Mouse (Mus musculus) small intestine, adult 2 months (tissue): ENCODE data around the gene Metrnl. TPM values are rescaled to one million over a fixed set of nuclear protein-coding genes. Genes with fewer than 3 reads are reported as not detected.
A peak's percentile ranks its signal among the peaks of the same experiment; 100 is the strongest.

Source experiments
- H3K27ac ChIP-seq: fragments of 200-500 bp; 2 replicates; pipeline ENCODE4 v1.5.1; 2012; ENCODE audit warnings: low read depth, low read length, control low read depth, inconsistent platforms; ENCODE audit not compliant: insufficient read depth
- H3K27me3 ChIP-seq: fragments of 200-500 bp; 2 replicates; pipeline ENCODE4 v1.6.1; 2012; ENCODE audit warnings: mild to moderate bottlenecking, moderate library complexity, low read length, inconsistent platforms; ENCODE audit not compliant: control insufficient read depth, insufficient read depth
- H3K36me3 ChIP-seq: fragments of 200-500 bp; 2 replicates; pipeline ENCODE4 v1.6.1; 2012; ENCODE audit warnings: mild to moderate bottlenecking, low read length, control low read depth, inconsistent platforms; ENCODE audit not compliant: control insufficient read depth, insufficient read depth
- H3K4me1 ChIP-seq: fragments of 200-500 bp; 2 replicates; pipeline ENCODE4 v1.6.1; 2012; ENCODE audit warnings: low read length, inconsistent platforms, mixed read lengths; ENCODE audit not compliant: control insufficient read depth, insufficient read depth, insufficient read length
- H3K4me3 ChIP-seq: fragments of 200-500 bp; 2 replicates; pipeline ENCODE4 v1.5.1; 2012; ENCODE audit warnings: low read depth, mild to moderate bottlenecking, control low read depth, inconsistent platforms, low read length, moderate library complexity
- CTCF ChIP-seq: fragments of 200-500 bp; IDR thresholded peaks from 2 replicates; pipeline ENCODE4 v1.5.1; 2012; ENCODE audit warnings: low read depth, mild to moderate bottlenecking, control low read depth, inconsistent platforms, low read length, moderate library complexity, mixed read lengths; ENCODE audit not compliant: insufficient replicate concordance, insufficient read length; ENCODE audit errors: extremely low read depth
- POLR2A ChIP-seq: fragments of 200-500 bp; IDR thresholded peaks from 2 replicates; pipeline ENCODE4 v1.6.1; 2012; ENCODE audit warnings: low read depth, mild to moderate bottlenecking, control low read depth, inconsistent platforms, low read length, moderate library complexity
- WGBS: fragments of 180-500 bp; shearing (Covaris S2); methylation state at CpG from one replicate; pipeline ENCODE4 v1.1.7; 2018; 5-methylcytosine and 5-hydroxymethylcytosine counted together
- polyA plus RNA-seq: library from polyadenylated mRNA; depleted of rRNA; stranded (reverse); fragments of >200 nt; gene quantifications from 2 replicates; pipeline ENCODE4 v1.2.3, GENCODE M21; 2012

The Metrnl gene
- polyA plus RNA-seq, 1 experiment: 219 TPM

GRCm38 (mm10) chr11:121702111-121702894, 959 bp downstream of the Metrnl start:
- under 1% methylated on average over 69 of the region's 69 CpGs for WGBS
- no peak for TF ChIP-seq CTCF
- peak; percentile 94 for TF ChIP-seq POLR2A
- Histone ChIP-seq H3K36me3 (peaks cover 1% of the 10 kb centered on the region; the same call in 1 of the 2 replicates), H3K27me3 (no peaks in the 10 kb centered on the region), H3K4me1 (peaks cover 27% of the 10 kb centered on the region), H3K4me3 (peak overlapping the region; percentile 91), H3K27ac (peak overlapping the region; percentile 91)

DNA sequence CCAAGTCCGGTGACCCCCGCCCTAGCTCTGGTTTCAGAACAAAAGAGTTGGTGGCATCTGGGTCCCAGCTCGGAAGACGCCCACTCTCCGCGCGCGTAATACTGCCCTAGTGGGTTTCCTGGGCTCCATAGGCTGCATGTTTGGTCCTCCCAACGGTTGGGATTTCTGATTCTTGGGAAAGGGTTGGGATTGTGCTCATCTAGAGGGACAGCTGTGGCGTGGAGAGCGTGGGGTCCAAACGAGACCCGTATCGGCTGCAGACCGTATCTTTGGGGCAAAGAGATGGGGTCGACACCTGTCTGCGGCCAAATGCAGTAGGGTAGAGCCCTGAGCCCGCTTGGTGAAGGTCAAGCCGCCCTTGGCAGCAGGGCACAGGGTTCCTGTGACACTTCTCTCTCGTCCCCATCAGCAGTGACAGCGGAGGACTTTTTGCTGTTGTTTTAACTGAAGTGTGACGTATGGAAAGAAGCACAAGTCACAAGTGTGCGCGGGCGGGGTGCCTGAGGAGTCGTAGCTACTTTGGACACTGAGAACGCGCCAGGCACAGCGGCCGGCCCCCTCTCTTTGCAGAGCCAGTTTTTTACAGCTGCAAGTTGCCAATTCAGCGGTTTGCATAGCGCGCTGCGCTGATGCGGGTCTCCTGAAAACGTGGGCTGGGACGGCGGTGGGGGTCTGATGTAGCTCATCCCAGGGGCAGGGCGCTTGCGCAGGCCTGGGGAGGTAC, 1.7 kb downstream of the Metrnl start:
- Histone ChIP-seq H3K4me1 (peaks cover 30% of the 10 kb centered on the region), H3K4me3 (peak overlapping the region; percentile 91), H3K27me3 (no peaks in the 10 kb centered on the region), H3K27ac (peak overlapping the region; percentile 91), H3K36me3 (peaks cover 7% of the 10 kb centered on the region)
- under 1% methylated on average over 40 of the region's 40 CpGs for WGBS
- TF ChIP-seq CTCF (no peak), POLR2A (no peak)

- WGBS: 6% methylated on average over 16 of the region's 16 CpGs
- Histone ChIP-seq H3K4me3 (peak overlapping the region; percentile 91), H3K27me3 (no peaks in the 10 kb centered on the region), H3K4me1 (peaks cover 30% of the 10 kb centered on the region), H3K36me3 (peaks cover 12% of the 10 kb centered on the region), H3K27ac (peak overlapping the region; percentile 91)
- TF ChIP-seq CTCF (no peak), POLR2A (no peak)
These were observed 2.4 kb downstream of the Metrnl start for GRCm38 (mm10) chr11:121703619-121704215.

DNA sequence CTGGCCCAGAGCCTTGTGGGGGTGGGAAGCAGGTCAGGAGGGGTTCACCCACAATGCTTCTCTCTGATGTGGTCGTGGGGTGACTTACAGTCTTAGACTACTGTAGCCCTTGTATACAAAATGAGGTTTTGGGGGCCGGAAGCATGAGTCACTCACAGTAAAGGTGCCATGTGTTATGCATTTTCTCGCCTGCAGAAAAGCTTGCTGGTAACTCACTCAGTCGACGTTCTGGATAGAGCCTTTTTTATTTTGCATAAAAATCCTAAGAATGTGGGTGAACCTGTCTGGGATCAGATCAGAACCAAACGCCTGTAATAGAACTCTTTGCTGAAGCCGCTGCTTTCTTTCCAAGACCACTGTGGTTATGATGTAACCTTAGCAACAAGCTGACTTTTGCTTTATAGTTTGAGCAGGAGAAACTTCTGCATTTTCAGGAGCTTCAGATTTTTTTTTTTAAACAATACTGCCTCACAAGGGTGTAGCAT, 5.2 kb downstream of the Metrnl start:
- 32% methylated on average over 7 of the region's 7 CpGs for WGBS
- peaks cover 36% of the 10 kb centered on the region for H3K4me1 ChIP-seq
- H3K36me3 ChIP-seq: peaks cover 26% of the 10 kb centered on the region
- H3K27me3 ChIP-seq: no peaks in the 10 kb centered on the region
- no peak for TF ChIP-seq CTCF
- no peak for TF ChIP-seq POLR2A
- no peak overlapping the region for H3K27ac ChIP-seq
- H3K4me3 ChIP-seq: no peak overlapping the region

DNA sequence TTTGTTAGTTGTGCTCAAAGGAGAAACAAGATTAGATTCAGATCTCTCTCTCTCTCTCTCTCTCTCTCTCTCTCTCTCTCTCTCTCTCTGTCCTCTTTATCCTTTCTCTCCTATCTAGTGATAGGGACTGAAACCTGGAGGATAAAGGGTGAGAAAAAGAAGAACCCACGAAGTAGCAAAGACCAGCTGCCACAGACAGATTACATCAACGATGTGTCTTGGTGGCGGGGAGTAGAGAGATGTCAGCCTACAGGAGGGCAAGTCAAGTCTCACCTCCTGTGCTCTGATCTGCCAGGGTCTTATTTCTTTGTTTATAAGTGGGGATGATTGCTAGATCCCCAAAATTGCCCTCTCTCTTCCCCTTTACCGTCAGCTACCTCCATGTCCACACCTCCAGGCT, 7.9 kb downstream of the Metrnl start:
- H3K36me3 ChIP-seq: peaks cover 33% of the 10 kb centered on the region
- TF ChIP-seq CTCF (no peak), POLR2A (no peak)
- WGBS: 82% methylated on average over 4 of the region's 4 CpGs
- no peak overlapping the region for H3K4me3 ChIP-seq
- no peak overlapping the region for H3K27ac ChIP-seq
- peaks cover 49% of the 10 kb centered on the region for H3K4me1 ChIP-seq
- no peaks in the 10 kb centered on the region for H3K27me3 ChIP-seq

DNA sequence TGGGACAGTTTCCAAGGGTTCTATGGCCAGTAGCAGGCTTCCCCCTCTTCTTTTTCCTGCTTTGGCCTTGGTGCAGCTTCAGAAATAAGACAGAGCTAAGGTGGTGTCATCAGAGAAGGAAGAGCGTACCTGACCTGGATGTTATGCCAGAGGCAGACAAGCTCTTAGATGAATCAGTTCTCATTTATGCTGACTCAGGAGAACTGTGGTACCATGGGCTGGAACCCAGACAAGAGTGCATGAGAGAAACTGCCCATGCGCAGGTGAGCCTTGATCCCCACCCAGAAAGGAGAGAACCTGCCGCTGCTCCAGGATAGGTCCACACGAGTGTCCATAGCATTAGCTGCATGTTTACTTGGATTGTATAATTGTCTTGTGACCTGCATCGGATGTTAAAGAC, 8.9 kb downstream of the Metrnl start:
- H3K27me3 ChIP-seq: no peaks in the 10 kb centered on the region
- no peak overlapping the region for H3K4me3 ChIP-seq
- TF ChIP-seq CTCF: no peak
- peaks cover 51% of the 10 kb centered on the region for H3K4me1 ChIP-seq
- WGBS: 88% methylated on average over 5 of the region's 5 CpGs
- peaks cover 41% of the 10 kb centered on the region for H3K36me3 ChIP-seq
- H3K27ac ChIP-seq: peak overlapping the region; percentile 11; the same call in 1 of the 2 replicates

DNA sequence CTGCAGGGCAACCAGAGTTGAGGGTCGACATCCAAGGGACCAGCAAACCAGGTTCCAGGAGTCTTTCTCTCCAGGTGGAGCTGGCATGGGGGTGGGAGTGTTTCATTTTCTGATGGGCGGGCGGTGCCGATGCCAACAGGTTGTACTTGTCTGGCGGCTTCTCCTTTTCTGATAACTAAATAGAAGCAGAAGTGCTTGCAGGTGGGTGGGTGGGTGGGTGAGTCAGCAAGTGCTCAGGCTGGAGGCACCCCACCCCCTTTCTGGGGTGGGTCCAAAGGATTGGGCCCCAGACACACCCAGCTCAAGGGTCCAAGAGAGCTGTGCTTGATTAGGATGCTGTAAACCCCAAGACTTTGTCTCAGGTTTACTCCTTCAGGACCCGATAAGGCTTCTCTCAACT, 11.6 kb downstream of the Metrnl start:
- peaks cover 44% of the 10 kb centered on the region for H3K4me1 ChIP-seq
- peak overlapping the region; percentile 100 for H3K27ac ChIP-seq
- 0 out of 2 replicates have a peak overlapping the region, but pooled peaks have one; percentile 6 for H3K4me3 ChIP-seq
- no peaks in the 10 kb centered on the region for H3K27me3 ChIP-seq
- TF ChIP-seq CTCF: no peak
- no peak for TF ChIP-seq POLR2A
- WGBS: 28% methylated on average over 6 of the region's 6 CpGs
- peaks cover 58% of the 10 kb centered on the region for H3K36me3 ChIP-seq
